Mouse (Mus musculus) lung, postnatal 14 days (tissue): ENCODE data around the gene St6galnac3.

Source experiments
- DNase-seq: peaks from one replicate; pipeline ENCODE4 v3.0.0; 2021

The St6galnac3 gene

GRCm38 (mm10) chr3:153509643-153510042, 215.3 kb downstream of the St6galnac3 start:
- no peak for DNase-seq

- no peak for DNase-seq
Observed at GRCm38 (mm10) chr3:153509029-153509428, 215.9 kb downstream of the St6galnac3 start.

- DNase-seq: no peak
Observed at GRCm38 (mm10) chr3:153508592-153508991, 216.4 kb downstream of the St6galnac3 start.

- no peak for DNase-seq
Observed at GRCm38 (mm10) chr3:153507599-153507998, 217.4 kb downstream of the St6galnac3 start.

GRCm38 (mm10) chr3:153502488-153502887, 222.5 kb downstream of the St6galnac3 start:
- no peak for DNase-seq

GRCm38 (mm10) chr3:153501333-153501877, 223.6 kb downstream of the St6galnac3 start:
- DNase-seq: peak; percentile 87

- peak; percentile 57 for DNase-seq
Observed at GRCm38 (mm10) chr3:153492986-153493385, 232.0 kb downstream of the St6galnac3 start.

GRCm38 (mm10) chr3:153489718-153490117, 235.3 kb downstream of the St6galnac3 start:
- peak; percentile 20 for DNase-seq

- no peak for DNase-seq
Observed at GRCm38 (mm10) chr3:153488931-153489330, 236.0 kb downstream of the St6galnac3 start.

- no peak for DNase-seq
Observed at GRCm38 (mm10) chr3:153485176-153485575, 239.8 kb downstream of the St6galnac3 start.

- peak; percentile 45 for DNase-seq
Observed at GRCm38 (mm10) chr3:153484701-153485100, 240.3 kb downstream of the St6galnac3 start.

- no peak for DNase-seq
Observed at GRCm38 (mm10) chr3:153483691-153484090, 241.3 kb downstream of the St6galnac3 start.

GRCm38 (mm10) chr3:153482098-153482497, 242.9 kb downstream of the St6galnac3 start:
- DNase-seq: no peak

- DNase-seq: no peak
Observed at GRCm38 (mm10) chr3:153481012-153481411, 244.0 kb downstream of the St6galnac3 start.

- no peak for DNase-seq
Observed at GRCm38 (mm10) chr3:153480636-153481006, 244.4 kb downstream of the St6galnac3 start.

- DNase-seq: no peak
Observed at GRCm38 (mm10) chr3:153480005-153480635, 244.9 kb downstream of the St6galnac3 start.

GRCm38 (mm10) chr3:153475919-153476318, 249.1 kb downstream of the St6galnac3 start:
- no peak for DNase-seq

GRCm38 (mm10) chr3:153475461-153475860, 249.5 kb downstream of the St6galnac3 start:
- no peak for DNase-seq

- DNase-seq: no peak
Observed at GRCm38 (mm10) chr3:153472583-153473471, 252.1 kb downstream of the St6galnac3 start.

GRCm38 (mm10) chr3:153463849-153464248, 261.1 kb downstream of the St6galnac3 start:
- DNase-seq: no peak

- DNase-seq: no peak
Observed at GRCm38 (mm10) chr3:153460173-153460572, 264.8 kb downstream of the St6galnac3 start.

- DNase-seq: no peak
Observed at GRCm38 (mm10) chr3:153458593-153458992, 266.4 kb downstream of the St6galnac3 start.

GRCm38 (mm10) chr3:153457701-153458100, 267.3 kb downstream of the St6galnac3 start:
- DNase-seq: no peak

GRCm38 (mm10) chr3:153457203-153457602, 267.8 kb downstream of the St6galnac3 start:
- DNase-seq: peak; percentile 20
